Mouse (Mus musculus): ENCODE results near the gene Plcd4.

DNA sequence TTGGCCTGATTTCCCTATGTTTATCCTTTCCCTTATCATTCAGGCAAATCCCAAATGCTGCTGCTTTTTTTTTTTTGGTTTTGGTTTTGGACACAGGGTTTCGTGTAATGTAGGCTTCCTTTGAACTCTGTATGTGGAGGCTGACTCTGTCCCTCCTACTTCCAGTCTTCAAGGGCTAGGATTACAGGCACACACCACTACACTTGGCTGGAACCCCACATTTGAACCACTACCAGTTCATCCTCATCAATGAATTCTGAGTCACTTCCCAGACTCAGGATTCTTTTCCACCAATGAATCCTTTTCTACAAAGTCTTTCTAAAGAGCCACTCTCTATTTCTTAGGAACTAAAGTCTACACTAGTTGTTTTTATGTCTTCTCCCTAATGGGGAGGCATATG lies 41.6 kb upstream of the Plcd4 start:
- no peak for TF ChIP-seq CTCF (IDR thresholded peaks at IDR 0.05; ENCODE audit: insufficient read depth, low read length)
- no peak for TF ChIP-seq POLR2A (IDR thresholded peaks at IDR 0.05; ENCODE audit: borderline replicate concordance, extremely low read depth, low read depth, low read length)

All from lung, adult 2 months (tissue).